Mouse (Mus musculus) ES-E14 (cell line): ENCODE measurements around the gene Elobl.

Source experiments
- CHD2 ChIP-seq: IDR thresholded peaks from 2 replicates; pipeline ENCODE4 v1.6.1; 2014; ENCODE audit warnings: mild to moderate bottlenecking, low read depth, low read length, inconsistent platforms
- HCFC1 ChIP-seq: IDR thresholded peaks from 2 replicates; pipeline ENCODE4 v1.6.1; 2012; ENCODE audit warnings: low read length, inconsistent platforms, borderline replicate concordance; ENCODE audit not compliant: insufficient read depth
- ZC3H11A ChIP-seq: IDR thresholded peaks from 2 replicates; pipeline ENCODE4 v1.6.1; 2012; ENCODE audit warnings: low read depth, mild to moderate bottlenecking, inconsistent platforms, low read length, borderline replicate concordance

- TF ChIP-seq ZC3H11A (no peak), HCFC1 (no peak), CHD2 (no peak)
These were observed 32.4 kb downstream of the Elobl start for GRCm38 (mm10) chr11:88934089-88935000.
